Mouse (Mus musculus) heart, adult 18-20 months (tissue): ENCODE results near the gene Rsu1. TPM values are rescaled to one million over a fixed set of nuclear protein-coding genes. Genes with fewer than 3 reads are reported as not detected.

Source experiments
- DNase-seq, 2 experiments: peaks; one replicate each; pipeline ENCODE4 v3.0.0; 2021 to 2022; ENCODE audit warnings: mixed read lengths in 1 of 2
- total RNA-seq, 2 experiments: library from RNA; stranded (reverse); gene quantifications; 2 replicates each; pipeline ENCODE4 v1.2.3; 2021

The Rsu1 gene
- total RNA-seq, 2 experiments from 2014 or later, result 35.9 to 48.6 TPM

- DNase-seq, result no peak
These were observed 222.6 kb downstream of the Rsu1 start for GRCm38 (mm10) chr2:13048649-13049048.

- no peak for DNase-seq
These were observed 226.7 kb downstream of the Rsu1 start for GRCm38 (mm10) chr2:13044555-13044954.

- no peak for DNase-seq
These were observed 231.4 kb downstream of the Rsu1 start for GRCm38 (mm10) chr2:13039785-13040184.

- DNase-seq, result no peak
These were observed 232.4 kb downstream of the Rsu1 start for GRCm38 (mm10) chr2:13038772-13039171.

Other genes with a start within 250 kb of the Rsu1 start
- 1 to 10 TPM in 1 of 2 experiments, under 1 TPM in 1; 0.87 to 1.2 TPM for gene Cubn, start 220.4 kb upstream of the Rsu1 start, total RNA-seq